Mouse (Mus musculus) thymus, postnatal 25 days (tissue): ENCODE results near the gene Rgl1.
A peak's percentile ranks its signal among the peaks of the same experiment; 100 is the strongest.

Experiments
- DNase-seq: peaks from one replicate; pipeline ENCODE4 v3.0.0; 2022

Rgl1 gene

DNA sequence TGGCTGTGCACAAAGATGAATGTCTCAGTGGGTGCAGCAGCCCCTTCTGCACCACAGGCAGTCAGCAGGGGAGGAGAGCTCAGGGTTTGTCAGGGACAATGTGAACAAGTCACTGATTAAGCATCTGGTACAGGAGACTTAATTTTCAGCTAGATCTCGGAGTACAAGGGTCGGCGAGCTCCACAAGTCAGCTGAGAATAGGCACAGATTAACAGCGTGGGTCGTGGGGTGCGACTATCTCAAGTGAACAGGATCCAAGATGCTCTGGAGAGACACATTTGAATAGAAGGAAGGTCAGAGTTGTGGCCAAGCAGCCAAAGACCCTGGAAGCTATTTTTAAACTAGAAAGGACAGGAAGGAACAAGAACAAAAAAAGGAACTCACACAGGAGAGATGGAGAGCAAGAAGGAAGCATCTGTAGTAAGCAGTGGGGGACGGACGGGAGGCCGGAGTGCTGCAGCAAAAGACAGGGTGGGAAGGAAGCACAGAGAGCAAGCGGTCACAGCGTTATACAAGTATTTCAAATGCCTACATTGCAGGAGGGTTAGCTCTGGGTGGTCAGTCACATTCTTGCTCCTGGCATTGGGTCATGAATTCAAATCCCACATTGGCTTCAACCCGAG, 153.5 kb downstream of the Rgl1 start:
- no peak for DNase-seq

GRCm38 (mm10) chr1:152609547-152609946, 156.6 kb downstream of the Rgl1 start:
- no peak for DNase-seq

GRCm38 (mm10) chr1:152609006-152609405, 157.1 kb downstream of the Rgl1 start:
- no peak for DNase-seq

GRCm38 (mm10) chr1:152607765-152608164, 158.4 kb downstream of the Rgl1 start:
- DNase-seq, result no peak

GRCm38 (mm10) chr1:152606727-152607126, 159.4 kb downstream of the Rgl1 start:
- DNase-seq, result no peak

DNA sequence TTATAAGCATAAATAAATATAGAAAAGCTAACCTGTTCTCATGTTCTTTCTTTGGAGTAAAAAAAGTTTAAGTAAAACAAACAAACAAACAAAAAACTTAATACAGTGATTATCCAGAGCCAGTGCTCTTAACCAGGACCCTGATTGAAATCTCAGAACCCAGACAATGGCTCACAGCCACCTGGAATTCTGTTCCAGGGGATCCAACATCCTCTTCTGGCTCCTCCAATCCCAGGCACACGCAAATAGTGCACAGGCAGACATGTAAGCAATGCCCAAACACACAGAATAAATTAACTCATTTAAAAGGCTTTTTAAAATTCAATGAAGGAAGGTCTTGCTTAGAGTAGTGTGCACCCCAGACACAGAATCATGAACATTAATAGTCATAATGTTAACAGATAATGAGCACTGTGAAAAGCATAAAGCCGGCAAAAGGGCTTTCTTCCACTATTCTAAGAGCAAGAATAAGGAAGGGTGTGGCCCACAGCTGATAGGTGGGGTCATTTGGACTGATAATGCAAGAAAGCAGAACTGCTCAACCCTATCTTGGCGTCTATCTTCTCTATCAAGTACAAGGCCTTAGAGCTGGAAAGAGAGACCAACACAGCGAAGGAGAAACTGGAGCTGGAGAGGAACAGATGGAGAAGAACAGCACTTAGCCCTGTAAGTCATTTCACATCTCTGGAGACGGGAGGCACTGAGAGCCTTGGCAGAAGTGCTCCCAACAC, 160.1 kb downstream of the Rgl1 start:
- no peak for DNase-seq

- no peak for DNase-seq
Observed at GRCm38 (mm10) chr1:152604147-152604546, 162.0 kb downstream of the Rgl1 start.

GRCm38 (mm10) chr1:152603628-152604027, 162.5 kb downstream of the Rgl1 start:
- DNase-seq, result no peak

DNA sequence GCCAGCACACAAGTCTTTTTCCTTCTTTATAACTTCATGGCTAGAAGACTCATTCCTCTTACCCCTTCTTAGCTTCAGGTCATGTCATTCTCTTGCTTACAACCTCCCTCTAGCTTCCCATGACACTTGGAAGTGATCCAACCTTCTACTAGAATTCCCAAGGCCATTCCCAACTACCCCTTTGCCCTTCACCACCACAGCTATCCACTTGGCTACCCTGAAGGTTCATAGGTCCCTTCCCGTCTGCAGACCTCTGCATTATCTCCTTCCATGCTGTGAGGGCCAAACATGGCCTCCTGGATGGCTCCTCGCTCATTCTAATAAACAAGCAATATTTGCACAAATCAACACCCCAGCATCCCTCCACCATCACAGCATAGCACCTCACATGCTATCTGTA, 165.7 kb downstream of the Rgl1 start:
- no peak for DNase-seq

DNA sequence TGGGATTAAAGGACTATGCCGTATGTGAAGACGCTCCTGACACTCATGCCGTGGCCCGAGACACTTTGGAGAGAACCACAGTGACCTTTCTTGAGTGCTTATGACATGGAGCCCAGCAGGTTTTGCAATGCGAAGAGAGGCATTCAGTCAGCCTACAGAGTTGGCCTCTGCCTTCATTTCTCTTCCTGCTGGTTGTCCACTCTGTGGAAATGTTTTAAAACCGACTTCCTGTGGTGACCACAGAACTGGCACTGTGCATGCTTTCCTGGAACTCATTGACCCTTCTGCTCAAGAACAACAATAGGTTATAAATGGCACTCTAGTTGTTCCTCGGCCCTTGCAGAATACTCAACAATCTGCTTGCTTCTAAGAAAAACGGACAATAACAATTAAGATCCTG, 166.8 kb downstream of the Rgl1 start:
- no peak for DNase-seq

- peak; percentile 28 for DNase-seq
Observed at GRCm38 (mm10) chr1:152594690-152595089, 171.5 kb downstream of the Rgl1 start.

- DNase-seq, result peak; percentile 61
Observed at GRCm38 (mm10) chr1:152593831-152594549, 172.2 kb downstream of the Rgl1 start.

DNA sequence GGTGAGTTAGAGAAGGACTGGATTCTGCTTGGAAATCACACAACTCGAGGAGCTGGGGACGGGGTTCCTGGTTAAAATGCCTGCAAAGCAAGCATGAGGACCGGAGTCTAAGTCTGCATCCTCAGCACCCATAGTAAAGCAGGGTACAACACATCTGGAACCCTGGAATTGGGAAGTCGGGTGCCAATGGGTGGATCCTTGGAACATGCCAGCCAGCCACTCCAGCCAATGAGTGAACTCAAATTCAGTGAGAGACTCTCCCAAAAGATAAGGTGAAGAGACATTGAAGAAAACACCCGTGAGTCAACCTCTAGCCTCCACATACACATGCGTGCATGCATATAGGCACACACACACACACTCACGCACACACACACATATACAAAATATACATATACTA, 172.8 kb downstream of the Rgl1 start:
- DNase-seq, result no peak

DNA sequence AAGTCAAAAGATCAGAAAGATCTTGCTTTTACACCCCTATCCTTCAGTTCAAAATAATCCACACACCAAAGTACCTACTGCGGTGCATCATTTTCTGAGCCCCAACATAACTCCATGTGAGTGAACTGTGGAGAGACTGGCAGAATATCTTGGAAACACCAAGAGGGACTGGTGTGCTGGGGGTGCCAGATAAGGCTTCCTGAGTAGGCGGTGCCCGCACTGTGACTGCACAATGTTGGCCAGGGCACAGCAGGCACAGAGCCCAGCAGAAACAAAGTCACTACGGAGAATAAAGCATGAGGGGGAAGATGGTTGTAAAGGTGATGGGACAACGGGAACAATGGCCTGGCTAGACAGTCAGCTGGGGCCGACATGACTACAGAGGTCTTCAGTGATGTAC, 173.5 kb downstream of the Rgl1 start:
- DNase-seq, result peak; percentile 41

GRCm38 (mm10) chr1:152591746-152592498, 174.2 kb downstream of the Rgl1 start:
- peak; percentile 12 for DNase-seq

GRCm38 (mm10) chr1:152590321-152590720, 175.8 kb downstream of the Rgl1 start:
- DNase-seq, result no peak

DNA sequence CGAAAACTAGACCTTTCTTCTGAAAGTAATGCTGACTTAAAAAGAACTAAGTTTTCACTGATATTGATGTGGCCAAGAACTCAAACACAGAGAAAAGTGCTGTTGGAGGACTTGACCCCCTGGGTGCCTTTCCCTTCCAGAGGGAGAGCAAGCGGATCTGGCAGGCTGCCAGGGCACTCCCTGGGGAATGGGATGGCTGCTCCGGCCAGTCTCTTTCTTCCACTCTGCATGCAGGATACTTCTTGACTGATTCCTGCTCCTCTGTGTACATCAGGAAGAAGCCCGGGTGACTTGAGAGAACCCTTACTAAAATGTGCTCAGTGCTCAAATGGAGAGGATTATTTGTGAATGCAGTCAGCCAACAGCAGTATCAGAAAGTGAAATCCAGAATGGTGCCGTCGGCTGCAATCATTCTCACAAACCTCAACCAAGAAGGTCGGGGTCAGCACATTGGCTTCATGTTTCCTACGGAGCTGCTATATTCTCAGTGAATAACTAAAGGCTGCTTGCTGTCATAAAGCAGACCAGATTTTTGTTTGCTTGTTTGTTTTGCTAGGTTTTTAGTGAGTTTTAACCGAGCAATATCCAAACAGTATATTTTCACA, 176.7 kb downstream of the Rgl1 start:
- no peak for DNase-seq

DNA sequence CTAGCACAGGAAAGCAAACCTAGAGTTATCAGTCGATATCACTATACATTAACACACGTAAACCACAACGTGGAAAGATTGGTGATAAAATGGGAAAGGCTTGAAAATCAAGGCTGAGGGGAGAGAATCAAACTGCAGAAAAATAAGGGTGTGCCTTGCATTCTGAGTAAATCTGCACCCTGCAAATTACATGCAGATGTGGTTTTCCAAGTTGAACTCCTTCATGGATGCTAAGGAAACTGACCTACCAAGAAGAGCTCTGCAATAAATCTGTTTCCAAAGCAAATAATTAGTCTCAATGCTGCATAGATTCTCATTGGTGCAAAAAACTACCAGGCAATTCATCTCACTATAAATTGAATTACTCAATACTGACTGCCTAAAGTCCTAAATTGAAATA, 178.7 kb downstream of the Rgl1 start:
- no peak for DNase-seq

- peak; percentile 30 for DNase-seq
Observed at GRCm38 (mm10) chr1:152585385-152585984, 180.7 kb downstream of the Rgl1 start.

- DNase-seq, result no peak
Observed at GRCm38 (mm10) chr1:152584933-152585332, 181.2 kb downstream of the Rgl1 start.

GRCm38 (mm10) chr1:152581127-152581905, 184.8 kb downstream of the Rgl1 start:
- no peak for DNase-seq

DNA sequence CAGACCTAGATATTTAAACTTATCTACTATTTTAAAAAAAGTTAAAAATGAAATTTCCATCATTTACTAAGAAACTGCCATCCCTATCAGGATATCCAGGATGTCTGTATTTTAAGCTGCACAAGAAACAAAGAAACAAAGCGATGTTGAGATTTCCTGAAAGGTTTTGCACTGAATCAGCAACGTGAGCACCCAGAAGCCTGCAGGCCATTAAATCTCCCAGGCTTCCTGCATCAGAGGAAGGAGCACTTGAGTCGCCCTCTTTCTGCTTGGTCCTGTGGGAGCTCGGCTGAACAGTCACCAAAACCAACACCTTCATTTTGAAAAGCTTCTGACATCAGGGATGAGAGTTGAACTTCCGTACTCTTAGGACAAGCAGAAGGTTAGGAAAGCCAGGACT, 187.2 kb downstream of the Rgl1 start:
- no peak for DNase-seq
